Mouse (Mus musculus): Measurements from ENCODE around the gene Rhog. TPM values are rescaled to one million over a fixed set of nuclear protein-coding genes. Genes with fewer than 3 reads are reported as not detected.

Gene Rhog
- polyA plus RNA-seq, 1 experiment from 2014 or later: 184 TPM

- peak; percentile 94 for DNase-seq (ENCODE audit: low spot score)
Observed at GRCm38 (mm10) chr7:102250631-102251214, 5.1 kb downstream of the Rhog start.

- DNase-seq (ENCODE audit: low spot score): peak; percentile 75
Observed at GRCm38 (mm10) chr7:102249896-102250630, 5.8 kb downstream of the Rhog start.

- peak; percentile 80 for DNase-seq (ENCODE audit: low spot score)
Observed at GRCm38 (mm10) chr7:102249531-102249895, 6.3 kb downstream of the Rhog start.

GRCm38 (mm10) chr7:102248691-102249404 is 7.0 kb downstream of the Rhog start:
- peak; percentile 53 for DNase-seq (ENCODE audit: low spot score)

- no peak for DNase-seq (ENCODE audit: low spot score)
Observed at GRCm38 (mm10) chr7:102246956-102247797, 8.7 kb downstream of the Rhog start.

- no peak for DNase-seq (ENCODE audit: low spot score)
Observed at GRCm38 (mm10) chr7:102246265-102246664, 9.6 kb downstream of the Rhog start.

GRCm38 (mm10) chr7:102245775-102246174 is 10.1 kb downstream of the Rhog start:
- peak; percentile 44 for DNase-seq (ENCODE audit: low spot score)

GRCm38 (mm10) chr7:102244782-102245535 is 10.9 kb downstream of the Rhog start:
- DNase-seq (ENCODE audit: low spot score): no peak

- DNase-seq (ENCODE audit: low spot score): peak; percentile 32
Observed at GRCm38 (mm10) chr7:102243870-102244269, 12.0 kb downstream of the Rhog start.

- no peak for DNase-seq (ENCODE audit: low spot score)
Observed at GRCm38 (mm10) chr7:102242917-102243316, 12.9 kb downstream of the Rhog start.

GRCm38 (mm10) chr7:102242371-102242770 is 13.5 kb downstream of the Rhog start:
- DNase-seq (ENCODE audit: low spot score): no peak

GRCm38 (mm10) chr7:102239591-102239990 is 16.3 kb downstream of the Rhog start:
- no peak for DNase-seq (ENCODE audit: low spot score)

- no peak for DNase-seq (ENCODE audit: low spot score)
Observed at GRCm38 (mm10) chr7:102238686-102239286, 17.1 kb downstream of the Rhog start.

GRCm38 (mm10) chr7:102233059-102233458 is 22.8 kb downstream of the Rhog start:
- no peak for DNase-seq (ENCODE audit: low spot score)

- no peak for DNase-seq (ENCODE audit: low spot score)
Observed at GRCm38 (mm10) chr7:102229814-102230213, 26.0 kb downstream of the Rhog start.

- no peak for DNase-seq (ENCODE audit: low spot score)
Observed at GRCm38 (mm10) chr7:102228049-102228670, 27.7 kb downstream of the Rhog start.

GRCm38 (mm10) chr7:102226051-102226450 is 29.8 kb downstream of the Rhog start:
- DNase-seq (ENCODE audit: low spot score): no peak

GRCm38 (mm10) chr7:102223883-102224738 is 31.7 kb downstream of the Rhog start:
- DNase-seq (ENCODE audit: low spot score): no peak

All from thymus, postnatal 0 days (tissue).